ENCODE assay signal across 17 mouse cellular contexts in the genomic region with DNA sequence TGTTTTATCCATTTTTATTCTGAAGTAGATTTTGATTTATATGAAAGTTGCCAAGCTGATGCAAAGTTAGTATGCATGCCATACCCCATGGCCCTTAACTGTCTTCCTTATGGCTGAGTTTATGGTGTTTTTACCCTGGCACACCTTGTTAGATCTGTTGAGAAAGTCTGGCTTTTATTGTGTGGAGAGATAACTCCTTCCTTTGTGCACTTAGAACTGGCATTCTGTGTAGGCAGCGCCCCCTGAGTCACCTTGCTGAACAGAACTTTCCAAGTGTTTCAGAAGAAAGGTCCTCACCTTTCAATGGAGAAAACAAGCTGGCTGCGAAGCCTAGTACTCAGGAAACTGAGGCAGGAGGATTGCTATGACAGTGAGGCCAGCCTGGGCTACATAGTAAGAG. TPM values are rescaled to one million over a fixed set of nuclear protein-coding genes. Genes with fewer than 3 reads are reported as not detected.
DNase-seq lines count a peak whose midpoint lies in the region; ATAC-seq and TF ChIP-seq lines count a peak whose summit lies in the region.
"Had no signal": no experiment of that assay in that cellular context is flagged by ENCODE, and none has a peak within 500 bp of the region (broad histone marks: within the 10 kb centered on the region; RNA-seq: fewer than 3 reads in every experiment).

No protein-coding gene starts in this region.

- no peak for DNase-seq in embryonic facial prominence, embryonic 10.5 days (ENCODE audit: low spot score)
- DNase-seq in heart, postnatal 14 days, result no peak
- no peak for DNase-seq in CH12.LX (ENCODE audit: extremely low read depth)
- no peak for DNase-seq in embryo, embryonic 11 days
- DNase-seq in gastrocnemius, postnatal 10 days, result no peak
- DNase-seq: layer of hippocampus, postnatal 36 days; spleen, adult 18-20 months; thymus, adult 2 months had no signal

- TF ChIP-seq POLR2A in CH12.LX (IDR thresholded peaks at IDR 0.05; ENCODE audit: low read depth, low read length), result no peak
- no peak for TF ChIP-seq POLR2A in small intestine, adult 2 months (IDR thresholded peaks at IDR 0.05; ENCODE audit: low read depth, low read length)

- TF ChIP-seq EP300 in CH12.LX (IDR thresholded peaks at IDR 0.05; ENCODE audit: low read length), result no peak

- H3K36me3 ChIP-seq in embryonic facial prominence, embryonic 13.5 days, result no peaks in the 10 kb centered on the region
- no peaks in the 10 kb centered on the region for H3K36me3 ChIP-seq in embryonic facial prominence, embryonic 10.5 days (replicated peaks)
- H3K36me3 ChIP-seq in heart, embryonic 15.5 days, result peaks cover 3% of the 10 kb centered on the region; the same call in 1 of the 2 replicates
- no peaks in the 10 kb centered on the region for H3K36me3 ChIP-seq in CH12.LX (replicated peaks in 1 of 2; ENCODE audit: control insufficient read depth in 1 of 2, insufficient read depth in 1 of 2, low read length in 1 of 2)
- H3K36me3 ChIP-seq in small intestine, adult 2 months (ENCODE audit: control insufficient read depth, insufficient read depth, low read length), result peaks cover 15% of the 10 kb centered on the region
- H3K36me3 ChIP-seq: G1E; liver, embryonic 15.5 days; neural tube, embryonic 13.5 days had no signal

- WGBS in embryonic facial prominence, embryonic 13.5 days, result 76% methylated on average over 2 of the region's 2 CpGs
- 77% methylated on average over 2 of the region's 2 CpGs for WGBS in embryonic facial prominence, embryonic 10.5 days
- WGBS in heart, embryonic 15.5 days, result 70% methylated on average over 2 of the region's 2 CpGs
- WGBS in small intestine, adult 2 months, result 43% methylated on average over 2 of the region's 2 CpGs

- dilution Hi-C loops in CH12.LX (cut with MboI; ENCODE audit: extremely low pct_ligation_motif_present, extremely low pct_unique_long_range_greater_than_20kb, low sequenced_read_pairs), result no loop called here

- intact Hi-C loops in heart, postnatal 14 days (cut with DNase I), result no loop called here

- peak overlapping the region; percentile 2; the same call in 1 of the 2 replicates for H3K27ac ChIP-seq in embryonic facial prominence, embryonic 13.5 days
- no peak overlapping the region for H3K27ac ChIP-seq in embryonic facial prominence, embryonic 10.5 days (replicated peaks)
- peak overlapping the region; percentile 94 for H3K27ac ChIP-seq in heart, embryonic 15.5 days
- no peak overlapping the region for H3K27ac ChIP-seq in CH12.LX (ENCODE audit: insufficient read depth, low read depth)
- peak overlapping the region; percentile 32; the same call in 1 of the 2 replicates for H3K27ac ChIP-seq in small intestine, adult 2 months (ENCODE audit: insufficient read depth, low read depth, low read length)
- H3K27ac ChIP-seq: hindbrain, embryonic 14.5 days; layer of hippocampus, adult 2 months; liver, embryonic 15.5 days; neural tube, embryonic 13.5 days had no signal

- peak in 1 of 2 experiments; percentile 24; a peak in 2 of 4 replicates for TF ChIP-seq CTCF in CH12.LX (conservative IDR thresholded peaks at IDR 0.05 in 1 of 2, IDR thresholded peaks at IDR 0.05 in 1 of 2; ENCODE audit: low read depth in 2 of 2, low read length in 2 of 2)
- TF ChIP-seq CTCF in small intestine, adult 2 months (IDR thresholded peaks at IDR 0.05; ENCODE audit: extremely low read depth, insufficient read length, insufficient replicate concordance, low read depth, low read length), result no peak

- H3K4me3 ChIP-seq in embryonic facial prominence, embryonic 13.5 days, result no peak overlapping the region
- H3K4me3 ChIP-seq in embryonic facial prominence, embryonic 10.5 days, result no peak overlapping the region
- no peak overlapping the region for H3K4me3 ChIP-seq in heart, embryonic 15.5 days
- H3K4me3 ChIP-seq in CH12.LX (replicated peaks in 1 of 3; ENCODE audit: low read depth in 2 of 3, low read length in 2 of 3, poor library complexity in 1 of 3), result no peak overlapping the region
- H3K4me3 ChIP-seq in small intestine, adult 2 months (ENCODE audit: low read depth, low read length), result no peak overlapping the region
- H3K4me3 ChIP-seq: layer of hippocampus, adult 2 months; liver, embryonic 15.5 days; neural tube, embryonic 13.5 days had no signal

- no peaks in the 10 kb centered on the region for H3K9me3 ChIP-seq in embryonic facial prominence, embryonic 13.5 days
- no peaks in the 10 kb centered on the region for H3K9me3 ChIP-seq in embryonic facial prominence, embryonic 10.5 days
- no peaks in the 10 kb centered on the region for H3K9me3 ChIP-seq in heart, embryonic 15.5 days (replicated peaks)
- H3K9me3 ChIP-seq in CH12.LX (replicated peaks; ENCODE audit: low read length), result no peaks in the 10 kb centered on the region
- H3K9me3 ChIP-seq: G1E; liver, embryonic 15.5 days; megakaryocyte, embryonic 14.5 days; neural tube, embryonic 13.5 days had no signal

- H3K27me3 ChIP-seq in embryonic facial prominence, embryonic 13.5 days, result peaks cover 9% of the 10 kb centered on the region
- H3K27me3 ChIP-seq in embryonic facial prominence, embryonic 10.5 days (replicated peaks; ENCODE audit: low read depth, poor library complexity, severe bottlenecking), result peaks cover 23% of the 10 kb centered on the region
- H3K27me3 ChIP-seq in heart, embryonic 15.5 days, result no peaks in the 10 kb centered on the region
- H3K27me3 ChIP-seq in CH12.LX (replicated peaks), result peaks cover 1% of the 10 kb centered on the region
- H3K27me3 ChIP-seq in small intestine, adult 2 months (ENCODE audit: control insufficient read depth, insufficient read depth, low read length), result no peaks in the 10 kb centered on the region
- H3K27me3 ChIP-seq: liver, embryonic 15.5 days had no signal

- peak; percentile 11 for TF ChIP-seq RAD21 in CH12.LX (IDR thresholded peaks at IDR 0.05; ENCODE audit: low read depth, low read length)

- H3K4me1 ChIP-seq in embryonic facial prominence, embryonic 13.5 days, result no peaks in the 10 kb centered on the region
- peaks cover 8% of the 10 kb centered on the region; the same call in 1 of the 2 replicates for H3K4me1 ChIP-seq in embryonic facial prominence, embryonic 10.5 days
- peaks cover 41% of the 10 kb centered on the region for H3K4me1 ChIP-seq in heart, embryonic 15.5 days (replicated peaks)
- H3K4me1 ChIP-seq in CH12.LX (ENCODE audit: control insufficient read depth in 1 of 2, insufficient read depth in 2 of 2), result peaks cover 5 to 10% of the 10 kb centered on the region in 2 experiments
- H3K4me1 ChIP-seq in small intestine, adult 2 months (ENCODE audit: control insufficient read depth, insufficient read depth, insufficient read length, low read length), result peaks cover 13% of the 10 kb centered on the region
- H3K4me1 ChIP-seq: liver, embryonic 15.5 days had no signal

- H3K9ac ChIP-seq in embryonic facial prominence, embryonic 13.5 days, result no peak overlapping the region
- no peak overlapping the region for H3K9ac ChIP-seq in heart, embryonic 15.5 days
- H3K9ac ChIP-seq in CH12.LX (ENCODE audit: insufficient read depth, low read depth), result no peak overlapping the region
- H3K9ac ChIP-seq: hindbrain, embryonic 14.5 days; liver, embryonic 15.5 days; neural tube, embryonic 13.5 days had no signal

- no peak for ATAC-seq in embryonic facial prominence, embryonic 13.5 days (ENCODE audit: insufficient number of reproducible peaks, insufficient read depth, low FRiP score, low TSS enrichment, low read depth)
- ATAC-seq in heart, embryonic 15.5 days (replicated peaks; ENCODE audit: insufficient number of reproducible peaks, insufficient read depth, low FRiP score, low read depth), result no peak

- in situ Hi-C loops in CH12.LX (cut with MboI; ENCODE audit: low pct_ligation_motif_present, low pct_unique_long_range_greater_than_20kb, low sequenced_read_pairs), result no loop called here

- H3K4me2 ChIP-seq in embryonic facial prominence, embryonic 13.5 days, result no peak overlapping the region
- no peak overlapping the region for H3K4me2 ChIP-seq in heart, embryonic 15.5 days
- no peak overlapping the region for H3K4me2 ChIP-seq in CH12.LX (ENCODE audit: insufficient read depth, low read depth, poor library complexity, severe bottlenecking)
- H3K4me2 ChIP-seq: hindbrain, embryonic 14.5 days; liver, embryonic 15.5 days; neural tube, embryonic 13.5 days had no signal

- no peaks in the 10 kb centered on the region for H3K79me2 ChIP-seq in CH12.LX (replicated peaks; ENCODE audit: control insufficient read depth, extremely low read depth, insufficient read depth, poor library complexity, severe bottlenecking)

TF ChIP-seq in CH12.LX, 34 proteins besides CTCF, POLR2A, EP300 and RAD21 (continues in another document):
- TF ChIP-seq MEF2A (IDR thresholded peaks at IDR 0.05; ENCODE audit: borderline replicate concordance, low read depth, low read length) (no peak), ZMIZ1 (IDR thresholded peaks at IDR 0.05; ENCODE audit: low read depth, low read length) (no peak), ETS1 (conservative IDR thresholded peaks at IDR 0.05; ENCODE audit: low read depth, low read length) (no peak), JUN (IDR thresholded peaks at IDR 0.05; ENCODE audit: insufficient read depth, low read depth, low read length) (no peak), ELF1 (IDR thresholded peaks at IDR 0.05; ENCODE audit: low read depth, low read length) (no peak), ZNF384 (IDR thresholded peaks at IDR 0.05; ENCODE audit: low read depth, low read length) (no peak), E2F4 (IDR thresholded peaks at IDR 0.05; ENCODE audit: insufficient replicate concordance, low read depth, low read length) (no peak)

RNA-seq across cellular contexts. Expression of a gene that starts 10.9 kb away (rescaled TPM):
- 20.1 and 21.5 TPM in 2 replicates for polyA plus RNA-seq in embryonic facial prominence, embryonic 13.5 days (2015; fragmentation: Nextera tagmentation; extraction: Ambion mirVana)
- polyA plus RNA-seq in embryonic facial prominence, embryonic 10.5 days (2016; fragmentation: Nextera tagmentation; extraction: Ambion mirVana), result 3.6 and 3.8 TPM in 2 replicates
- polyA plus RNA-seq in heart, embryonic 15.5 days (2015; fragmentation: Nextera tagmentation; extraction: Ambion mirVana), result 35.1 and 35.2 TPM in 2 replicates
- total RNA-seq in heart, postnatal 14 days (2021), result 100 to 1,000 TPM; 356 to 362 TPM
- 0.17 and 0.21 TPM in 2 replicates for total RNA-seq in CH12.LX (2012; rRNA removed)
- total RNA-seq in CH12.LX (2014; rRNA removed), result not detected in 2 replicates
- 0.04 TPM in 1 of 2 replicates, not detected in the other for polyA plus RNA-seq in CH12.LX (2012; ENCODE audit: insufficient read length, low read depth)
- 11.1 and 43.0 TPM in 2 replicates for polyA plus RNA-seq in small intestine, adult 2 months (2012; rRNA removed)
- under 1 TPM; 0.19 to 0.20 TPM for total RNA-seq in gastrocnemius, postnatal 10 days (2021)
- polyA plus RNA-seq: G1E had no signal

RNA-seq across cellular contexts. Expression of a gene that starts 42.7 kb away (rescaled TPM):
- polyA plus RNA-seq in embryonic facial prominence, embryonic 13.5 days (2015; fragmentation: Nextera tagmentation; extraction: Ambion mirVana), result 48.2 and 56.2 TPM in 2 replicates
- polyA plus RNA-seq in embryonic facial prominence, embryonic 10.5 days (2016; fragmentation: Nextera tagmentation; extraction: Ambion mirVana), result 35.2 and 36.2 TPM in 2 replicates
- 18.8 and 24.6 TPM in 2 replicates for polyA plus RNA-seq in heart, embryonic 15.5 days (2015; fragmentation: Nextera tagmentation; extraction: Ambion mirVana)
- 10 to 100 TPM; 10.7 to 11.0 TPM for total RNA-seq in heart, postnatal 14 days (2021)
- total RNA-seq in CH12.LX (2012; rRNA removed) (45.8 and 52.8 TPM in 2 replicates), CH12.LX (2014; rRNA removed) (42.4 and 46.7 TPM in 2 replicates)
- 90.2 and 103 TPM in 2 replicates for polyA plus RNA-seq in CH12.LX (2012; ENCODE audit: insufficient read length, low read depth)
- 9.9 and 20.9 TPM in 2 replicates for polyA plus RNA-seq in small intestine, adult 2 months (2012; rRNA removed)
- 10 to 100 TPM in 1 of 2 experiments, 1 to 10 TPM in 1; 8.1 to 11.7 TPM for total RNA-seq in gastrocnemius, postnatal 10 days (2021)

Comparison
In these comparisons a context has a peak if more than half of its experiments do, and no peak if none do; other contexts are left out.
1. H3K27ac ChIP-seq: peak in embryonic facial prominence, embryonic 13.5 days (single experiment), heart, embryonic 15.5 days (single experiment) and small intestine, adult 2 months (single experiment); none in embryonic facial prominence, embryonic 10.5 days (single experiment) and CH12.LX (single experiment).